Mouse (Mus musculus): ENCODE results near the gene Gm5105.

Gene Gm5105

GRCm38 (mm10) chr3:138067288-138067687, at the start of gene Gm5105:
TSS of gene Gm5105 (minus strand) at chr3:138067388.
- DNase-seq (ENCODE audit: low spot score in 2 of 2), result no peak

GRCm38 (mm10) chr3:138116871-138117270, 49.7 kb upstream of the Gm5105 start:
- no peak for DNase-seq (ENCODE audit: low spot score in 2 of 2)

- DNase-seq (ENCODE audit: low spot score in 2 of 2), result no peak
These were observed 46.9 kb upstream of the Gm5105 start for GRCm38 (mm10) chr3:138114106-138114505.

- no peak for DNase-seq (ENCODE audit: low spot score in 2 of 2)
These were observed 44.0 kb upstream of the Gm5105 start for GRCm38 (mm10) chr3:138110910-138111782.

GRCm38 (mm10) chr3:138106887-138107286, 39.7 kb upstream of the Gm5105 start:
- no peak for DNase-seq (ENCODE audit: low spot score in 2 of 2)

GRCm38 (mm10) chr3:138105056-138105455, 37.9 kb upstream of the Gm5105 start:
- no peak for DNase-seq (ENCODE audit: low spot score in 2 of 2)

- DNase-seq (ENCODE audit: low spot score in 2 of 2), result no peak
These were observed 36.5 kb upstream of the Gm5105 start for GRCm38 (mm10) chr3:138103690-138104089.

GRCm38 (mm10) chr3:138101936-138102335, 34.7 kb upstream of the Gm5105 start:
- no peak for DNase-seq (ENCODE audit: low spot score in 2 of 2)

- no peak for DNase-seq (ENCODE audit: low spot score in 2 of 2)
These were observed 30.5 kb upstream of the Gm5105 start for GRCm38 (mm10) chr3:138097718-138098117.

- no peak for DNase-seq (ENCODE audit: low spot score in 2 of 2)
These were observed 29.3 kb upstream of the Gm5105 start for GRCm38 (mm10) chr3:138096263-138097028.

GRCm38 (mm10) chr3:138095718-138096117, 28.5 kb upstream of the Gm5105 start:
- DNase-seq (ENCODE audit: low spot score in 2 of 2), result no peak

- no peak for DNase-seq (ENCODE audit: low spot score in 2 of 2)
These were observed 28.1 kb upstream of the Gm5105 start for GRCm38 (mm10) chr3:138095301-138095700.

GRCm38 (mm10) chr3:138083896-138084295, 16.7 kb upstream of the Gm5105 start:
- DNase-seq (ENCODE audit: low spot score in 2 of 2), result no peak

- no peak for DNase-seq (ENCODE audit: low spot score in 2 of 2)
These were observed 16.0 kb upstream of the Gm5105 start for GRCm38 (mm10) chr3:138083073-138083637.

GRCm38 (mm10) chr3:138078701-138079100, 11.5 kb upstream of the Gm5105 start:
- DNase-seq (ENCODE audit: low spot score in 2 of 2), result no peak

GRCm38 (mm10) chr3:138077476-138078340, 10.5 kb upstream of the Gm5105 start:
- no peak for DNase-seq (ENCODE audit: low spot score in 2 of 2)

GRCm38 (mm10) chr3:138075209-138075608, 8.0 kb upstream of the Gm5105 start:
- DNase-seq (ENCODE audit: low spot score in 2 of 2), result no peak

- DNase-seq (ENCODE audit: low spot score in 2 of 2), result no peak
These were observed 7.0 kb upstream of the Gm5105 start for GRCm38 (mm10) chr3:138074214-138074613.

- no peak for DNase-seq (ENCODE audit: low spot score in 2 of 2)
These were observed 4.4 kb upstream of the Gm5105 start for GRCm38 (mm10) chr3:138071476-138072073.

- no peak for DNase-seq (ENCODE audit: low spot score in 2 of 2)
These were observed 3.8 kb upstream of the Gm5105 start for GRCm38 (mm10) chr3:138071004-138071403.

Data from spleen, postnatal 14 days (tissue).